Mouse (Mus musculus) CH12.LX (cell line): ENCODE measurements around the gene Lmod3.

Source experiments
- CHD2 ChIP-seq: IDR thresholded peaks from 2 replicates; pipeline ENCODE4 v1.6.1; 2011; ENCODE audit warnings: low read length, improper control_type of control experiment
- CTCF ChIP-seq, 2 experiments: IDR thresholded peaks in 1 of 2; conservative IDR thresholded peaks in 1 of 2; 2 replicates each; pipeline ENCODE4 v1.5.1; 2011 to 2012; ENCODE audit warnings: low read depth in 2 of 2, low read length in 2 of 2, improper control_type of control experiment in 1 of 2, inconsistent platforms in 1 of 2, mild to moderate bottlenecking in 1 of 2, moderate library complexity in 1 of 2
- EP300 ChIP-seq: IDR thresholded peaks from 2 replicates; pipeline ENCODE4 v1.6.1; 2011; ENCODE audit warnings: low read length, improper control_type of control experiment
- JUND ChIP-seq: conservative IDR thresholded peaks from 2 replicates; pipeline ENCODE4 v1.6.1; 2011; ENCODE audit warnings: low read depth, low read length, improper control_type of control experiment
- MAFK ChIP-seq: IDR thresholded peaks from 2 replicates; pipeline ENCODE4 v1.6.1; 2011; ENCODE audit warnings: low read length, improper control_type of control experiment; ENCODE audit not compliant: insufficient replicate concordance
- MXI1 ChIP-seq: IDR thresholded peaks from 2 replicates; pipeline ENCODE4 v1.6.1; 2011; ENCODE audit warnings: mild to moderate bottlenecking, low read depth, low read length, improper control_type of control experiment
- POLR2A ChIP-seq: IDR thresholded peaks from 2 replicates; pipeline ENCODE4 v1.6.1; 2011; ENCODE audit warnings: low read depth, mild to moderate bottlenecking, improper control_type of control experiment, low read length
- RAD21 ChIP-seq: IDR thresholded peaks from 2 replicates; pipeline ENCODE4 v1.6.1; 2011; ENCODE audit warnings: low read depth, mild to moderate bottlenecking, low read length, improper control_type of control experiment, moderate library complexity
- SMC3 ChIP-seq: IDR thresholded peaks from 2 replicates; pipeline ENCODE4 v1.6.1; 2011; ENCODE audit warnings: low read depth, low read length, improper control_type of control experiment
- USF2 ChIP-seq: conservative IDR thresholded peaks from 2 replicates; pipeline ENCODE4 v1.6.1; 2011; ENCODE audit warnings: low read depth, low read length, improper control_type of control experiment

GRCm38 (mm10) chr6:97216154-97216821 is 36.3 kb downstream of the Lmod3 start:
- TF ChIP-seq JUND (no peak), CHD2 (no peak), USF2 (no peak), CTCF (conservative IDR thresholded peaks at IDR 0.05 in 1 of 2, IDR thresholded peaks at IDR 0.05 in 1 of 2; ENCODE audit: low read depth in 2 of 2, low read length in 2 of 2) (no peak), EP300 (no peak), RAD21 (no peak), SMC3 (no peak), MAFK (no peak), MXI1 (no peak), POLR2A (no peak)
